Mouse (Mus musculus) forebrain, embryonic 12.5 days (tissue): ENCODE measurements around the gene Dnajc27. TPM values are rescaled to one million over a fixed set of nuclear protein-coding genes. Genes with fewer than 3 reads are reported as not detected.

Experiments used
- polyA plus RNA-seq: library from polyadenylated mRNA; unstranded; fragments of >200 nt; fragmentation: Nextera tagmentation; extraction: Ambion mirVana; gene quantifications from 2 replicates; pipeline ENCODE4 v1.2.1, GENCODE M21; 2016

Gene Dnajc27
- polyA plus RNA-seq, 1 experiment from 2014 or later: 13.3 TPM

Other genes with a start within 250 kb of the Dnajc27 start
- 7.3 and 8.8 TPM in 2 replicates for gene Pomc, start 127.6 kb upstream of the Dnajc27 start, polyA plus RNA-seq
- gene Efr3b, start 43.7 kb upstream of the Dnajc27 start, polyA plus RNA-seq: 24.5 and 27.2 TPM in 2 replicates
- gene Adcy3, start 50.5 kb downstream of the Dnajc27 start, polyA plus RNA-seq: 8.0 and 8.1 TPM in 2 replicates
- 5.4 and 5.7 TPM in 2 replicates for gene Ptrhd1, start 151.4 kb downstream of the Dnajc27 start, polyA plus RNA-seq
- 16.3 and 17.7 TPM in 2 replicates for gene Cenpo, start 151.7 kb downstream of the Dnajc27 start, polyA plus RNA-seq